8 mouse cellular contexts compared by ENCODE assay signal in genomic region chr7:110297611-110298010, GRCm38 (mm10).
DNase-seq lines count a peak whose midpoint lies in the region; ATAC-seq lines count a peak whose summit lies in the region.

No protein-coding gene starts in this region.

- H3K36me3 ChIP-seq in forebrain, embryonic 11.5 days (ENCODE audit: control insufficient read depth, insufficient read depth, low read length), result no peaks in the 10 kb centered on the region
- H3K36me3 ChIP-seq in forebrain, embryonic 15.5 days, result no peaks in the 10 kb centered on the region
- no peaks in the 10 kb centered on the region for H3K36me3 ChIP-seq in midbrain, embryonic 11.5 days (ENCODE audit: control insufficient read depth, insufficient read depth, low read length)
- H3K36me3 ChIP-seq in midbrain, embryonic 13.5 days, result no peaks in the 10 kb centered on the region
- H3K36me3 ChIP-seq in hindbrain, embryonic 16.5 days (ENCODE audit: control insufficient read depth, insufficient read depth, low read length), result no peaks in the 10 kb centered on the region
- H3K36me3 ChIP-seq in stomach, embryonic 14.5 days (ENCODE audit: control insufficient read depth, insufficient read depth, low read length), result no peaks in the 10 kb centered on the region

- no peak for DNase-seq in forebrain, embryonic 11.5 days (ENCODE audit: low spot score)
- DNase-seq in midbrain, embryonic 11.5 days (ENCODE audit: low spot score, missing footprints), result no peak
- no peak for DNase-seq in left cerebral cortex, postnatal 25 days (ENCODE audit: low spot score in 2 of 2)
- DNase-seq in layer of hippocampus, adult 9-11 months, result no peak

- H3K9me3 ChIP-seq in forebrain, embryonic 11.5 days (ENCODE audit: control insufficient read depth, low read length), result no peaks in the 10 kb centered on the region; the same call in 1 of the 2 replicates
- no peaks in the 10 kb centered on the region for H3K9me3 ChIP-seq in forebrain, embryonic 15.5 days
- no peaks in the 10 kb centered on the region for H3K9me3 ChIP-seq in midbrain, embryonic 11.5 days (ENCODE audit: control insufficient read depth, low read length)
- no peaks in the 10 kb centered on the region for H3K9me3 ChIP-seq in midbrain, embryonic 13.5 days
- H3K9me3 ChIP-seq in hindbrain, embryonic 16.5 days (ENCODE audit: control insufficient read depth, low read length), result peaks cover 2% of the 10 kb centered on the region; the same call in 1 of the 2 replicates
- no peaks in the 10 kb centered on the region for H3K9me3 ChIP-seq in stomach, embryonic 14.5 days (ENCODE audit: control insufficient read depth, low read depth, low read length)

- no peak for ATAC-seq in forebrain, embryonic 11.5 days (replicated peaks; ENCODE audit: low FRiP score)
- ATAC-seq in forebrain, embryonic 15.5 days (replicated peaks), result no peak
- ATAC-seq in midbrain, embryonic 11.5 days (ENCODE audit: low FRiP score), result no peak
- ATAC-seq in midbrain, embryonic 13.5 days, result no peak
- ATAC-seq in hindbrain, embryonic 16.5 days, result peak; percentile 20; the same call in 1 of the 2 replicates
- peak; percentile 24; the same call in 1 of the 2 replicates for ATAC-seq in stomach, embryonic 14.5 days (ENCODE audit: insufficient number of reproducible peaks, insufficient read depth, low FRiP score, low read depth)

- H3K4me2 ChIP-seq in forebrain, embryonic 11.5 days (ENCODE audit: low read depth, low read length, severe bottlenecking), result no peak overlapping the region
- no peak overlapping the region for H3K4me2 ChIP-seq in forebrain, embryonic 15.5 days (replicated peaks)
- H3K4me2 ChIP-seq in midbrain, embryonic 11.5 days, result no peak overlapping the region
- no peak overlapping the region for H3K4me2 ChIP-seq in midbrain, embryonic 13.5 days (replicated peaks)
- no peak overlapping the region for H3K4me2 ChIP-seq in hindbrain, embryonic 16.5 days (ENCODE audit: low read length)
- H3K4me2 ChIP-seq in stomach, embryonic 14.5 days (replicated peaks; ENCODE audit: low read depth, low read length), result no peak overlapping the region

- no peaks in the 10 kb centered on the region for H3K4me1 ChIP-seq in forebrain, embryonic 11.5 days (replicated peaks; ENCODE audit: control insufficient read depth, insufficient read depth, low read length)
- H3K4me1 ChIP-seq in forebrain, embryonic 15.5 days, result no peaks in the 10 kb centered on the region
- no peaks in the 10 kb centered on the region for H3K4me1 ChIP-seq in midbrain, embryonic 11.5 days (ENCODE audit: control insufficient read depth, insufficient read depth, low read length)
- peaks cover 8% of the 10 kb centered on the region; the same call in 1 of the 2 replicates for H3K4me1 ChIP-seq in midbrain, embryonic 13.5 days (replicated peaks)
- H3K4me1 ChIP-seq in hindbrain, embryonic 16.5 days (ENCODE audit: control insufficient read depth, insufficient read depth, low read depth, low read length), result no peaks in the 10 kb centered on the region
- H3K4me1 ChIP-seq in stomach, embryonic 14.5 days (ENCODE audit: control insufficient read depth, insufficient read depth, low read length), result peaks cover 12% of the 10 kb centered on the region

- no peaks in the 10 kb centered on the region for H3K27me3 ChIP-seq in forebrain, embryonic 11.5 days (ENCODE audit: control insufficient read depth, insufficient read depth, low read length)
- no peaks in the 10 kb centered on the region for H3K27me3 ChIP-seq in forebrain, embryonic 15.5 days
- H3K27me3 ChIP-seq in midbrain, embryonic 11.5 days (ENCODE audit: control insufficient read depth, insufficient read depth, low read length), result no peaks in the 10 kb centered on the region
- no peaks in the 10 kb centered on the region for H3K27me3 ChIP-seq in midbrain, embryonic 13.5 days
- no peaks in the 10 kb centered on the region for H3K27me3 ChIP-seq in hindbrain, embryonic 16.5 days (replicated peaks; ENCODE audit: control insufficient read depth, insufficient read depth, low read length)
- H3K27me3 ChIP-seq in stomach, embryonic 14.5 days (ENCODE audit: control insufficient read depth, insufficient read depth, low read length), result no peaks in the 10 kb centered on the region

- H3K9ac ChIP-seq in forebrain, embryonic 11.5 days (ENCODE audit: low read length), result no peak overlapping the region
- no peak overlapping the region for H3K9ac ChIP-seq in forebrain, embryonic 15.5 days (replicated peaks)
- H3K9ac ChIP-seq in midbrain, embryonic 11.5 days (ENCODE audit: low read length), result no peak overlapping the region
- H3K9ac ChIP-seq in midbrain, embryonic 13.5 days (replicated peaks), result no peak overlapping the region
- no peak overlapping the region for H3K9ac ChIP-seq in hindbrain, embryonic 16.5 days (ENCODE audit: low read depth, low read length)
- no peak overlapping the region for H3K9ac ChIP-seq in stomach, embryonic 14.5 days (replicated peaks; ENCODE audit: low read depth, low read length)

- intact Hi-C loops in left cerebral cortex, postnatal 25 days (cut with DNase I), result no loop called here

- WGBS in forebrain, embryonic 11.5 days, result 63% methylated on average over 4 of the region's 4 CpGs
- WGBS in forebrain, embryonic 15.5 days, result 70% methylated on average over 4 of the region's 4 CpGs
- 50% methylated on average over 4 of the region's 4 CpGs for WGBS in midbrain, embryonic 11.5 days
- 63% methylated on average over 4 of the region's 4 CpGs for WGBS in midbrain, embryonic 13.5 days
- WGBS in hindbrain, embryonic 16.5 days, result 74% methylated on average over 4 of the region's 4 CpGs
- WGBS in stomach, embryonic 14.5 days, result 44% methylated on average over 4 of the region's 4 CpGs

- H3K4me3 ChIP-seq in forebrain, embryonic 11.5 days (ENCODE audit: low read depth, low read length), result no peak overlapping the region
- H3K4me3 ChIP-seq in forebrain, embryonic 15.5 days, result no peak overlapping the region
- H3K4me3 ChIP-seq in midbrain, embryonic 11.5 days (ENCODE audit: low read depth, low read length), result no peak overlapping the region
- H3K4me3 ChIP-seq in midbrain, embryonic 13.5 days (replicated peaks), result no peak overlapping the region
- H3K4me3 ChIP-seq in hindbrain, embryonic 16.5 days (ENCODE audit: low read length), result no peak overlapping the region
- H3K4me3 ChIP-seq in stomach, embryonic 14.5 days (ENCODE audit: low read depth, low read length), result no peak overlapping the region

- peak overlapping the region; percentile 46; the same call in 1 of the 2 replicates for H3K27ac ChIP-seq in forebrain, embryonic 11.5 days (ENCODE audit: low read depth, low read length)
- no peak overlapping the region; the same call in 1 of the 2 replicates for H3K27ac ChIP-seq in forebrain, embryonic 15.5 days (replicated peaks)
- peak overlapping the region; percentile 41; the same call in 1 of the 2 replicates for H3K27ac ChIP-seq in midbrain, embryonic 11.5 days (ENCODE audit: low read depth, low read length)
- no peak overlapping the region for H3K27ac ChIP-seq in midbrain, embryonic 13.5 days
- peak overlapping the region; percentile 51 for H3K27ac ChIP-seq in hindbrain, embryonic 16.5 days (ENCODE audit: low read depth, low read length)
- H3K27ac ChIP-seq in stomach, embryonic 14.5 days (ENCODE audit: low read length), result peak overlapping the region; percentile 82

Comparison
In these comparisons a context has a peak if more than half of its experiments do, and no peak if none do; other contexts are left out.
1. H3K27ac ChIP-seq: peak in forebrain, embryonic 11.5 days (single experiment), midbrain, embryonic 11.5 days (single experiment), hindbrain, embryonic 16.5 days (single experiment) and stomach, embryonic 14.5 days (single experiment); none in forebrain, embryonic 15.5 days (single experiment) and midbrain, embryonic 13.5 days (single experiment).
2. ATAC-seq: peak in hindbrain, embryonic 16.5 days (single experiment) and stomach, embryonic 14.5 days (single experiment); none in forebrain, embryonic 11.5 days (single experiment), forebrain, embryonic 15.5 days (single experiment), midbrain, embryonic 11.5 days (single experiment) and midbrain, embryonic 13.5 days (single experiment).